Mouse (Mus musculus): Measurements from ENCODE around the gene Tvp23a. TPM values are rescaled to one million over a fixed set of nuclear protein-coding genes. Genes with fewer than 3 reads are reported as not detected.

Gene Tvp23a
- 15.9 and 22.7 TPM in 2 replicates for polyA plus RNA-seq (2016; fragmentation: Nextera tagmentation; extraction: Ambion mirVana)

- Histone ChIP-seq H3K27ac (peak within 1 kb of the TSS; percentile 88), H3K9me3 (replicated peaks) (no peaks in the 10 kb centered on the region), H3K4me1 (peaks cover 25% of the 10 kb centered on the region), H3K36me3 (0 out of 2 replicates have a peak, but pooled peaks cover 3% of the 10 kb centered on the region), H3K4me3 (peak within 1 kb of the TSS; percentile 55), H3K27me3 (ENCODE audit: low read depth, poor library complexity, severe bottlenecking) (no peaks in the 10 kb centered on the region)
- DNase-seq (ENCODE audit: low spot score): peak; percentile 86
- 3% methylated on average over 12 of the region's 12 CpGs for WGBS
Measured at GRCm38 (mm10) chr16:10447264-10447594, at the start of gene Tvp23a. Gene Tvp23a, minus strand, starts transcription at chr16:10447362.

DNA sequence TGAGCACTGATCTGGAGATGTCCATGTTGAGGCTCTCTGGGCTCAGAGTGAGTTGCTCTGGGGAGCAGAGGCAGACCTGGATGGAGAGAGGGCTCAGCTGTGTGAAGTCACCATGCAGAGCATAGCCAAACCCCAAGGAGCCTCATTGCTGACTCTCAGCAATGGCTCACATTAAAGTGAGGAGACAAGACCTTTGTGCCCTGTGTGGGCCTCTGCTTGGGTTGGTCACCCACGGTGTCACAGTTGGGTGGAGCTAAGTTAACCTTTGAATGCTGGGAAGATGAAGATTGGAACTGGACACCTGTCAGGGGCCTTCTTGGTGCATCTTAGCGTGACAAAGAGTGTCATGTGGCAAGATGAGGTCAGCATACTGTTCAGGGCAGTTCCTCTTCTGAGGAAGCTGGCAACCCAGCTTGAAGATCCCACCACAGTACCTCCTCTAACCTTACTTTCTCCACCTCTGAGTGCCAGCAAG is 48.7 kb upstream of the Tvp23a start:
- H3K9me3 ChIP-seq (replicated peaks): no peaks in the 10 kb centered on the region
- no peak overlapping the region for H3K27ac ChIP-seq
- 86% methylated on average over 2 of the region's 2 CpGs for WGBS

DNA sequence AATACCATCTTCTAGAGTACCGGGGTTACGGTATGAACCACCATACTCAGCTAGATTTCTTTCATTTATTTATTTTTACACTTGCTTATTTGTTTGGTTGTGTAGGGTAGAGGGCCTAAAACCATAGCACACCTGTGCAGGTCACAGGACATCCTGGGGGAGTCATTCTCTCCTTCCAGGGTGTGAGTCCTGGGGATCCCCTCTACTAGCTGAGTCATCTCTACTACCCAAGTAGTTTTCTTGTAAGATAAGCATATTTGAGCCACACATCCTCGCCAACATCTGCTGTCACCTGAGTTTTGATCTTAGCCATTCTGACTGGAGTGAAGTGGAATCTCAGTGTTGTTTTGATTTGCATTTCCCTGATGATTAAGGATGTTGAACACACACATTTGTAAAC is 45.4 kb upstream of the Tvp23a start:
- Histone ChIP-seq H3K27ac (no peak overlapping the region), H3K4me3 (no peak overlapping the region), H3K36me3 (no peaks in the 10 kb centered on the region), H3K9me3 (replicated peaks) (no peaks in the 10 kb centered on the region), H3K4me1 (peaks cover 10% of the 10 kb centered on the region), H3K27me3 (ENCODE audit: low read depth, poor library complexity, severe bottlenecking) (peaks cover 29% of the 10 kb centered on the region)
- WGBS: 82% methylated on average over 3 of the region's 3 CpGs
- DNase-seq (ENCODE audit: low spot score): no peak

More for the DNA sequence above, 48.7 kb upstream of the Tvp23a start:
- H3K27me3 ChIP-seq (ENCODE audit: low read depth, poor library complexity, severe bottlenecking): peaks cover under 1% of the 10 kb centered on the region; the same call in 1 of the 2 replicates
- H3K4me3 ChIP-seq: no peak overlapping the region
- H3K36me3 ChIP-seq: no peaks in the 10 kb centered on the region
- no peak for DNase-seq (ENCODE audit: low spot score)
- no peaks in the 10 kb centered on the region for H3K4me1 ChIP-seq

DNA sequence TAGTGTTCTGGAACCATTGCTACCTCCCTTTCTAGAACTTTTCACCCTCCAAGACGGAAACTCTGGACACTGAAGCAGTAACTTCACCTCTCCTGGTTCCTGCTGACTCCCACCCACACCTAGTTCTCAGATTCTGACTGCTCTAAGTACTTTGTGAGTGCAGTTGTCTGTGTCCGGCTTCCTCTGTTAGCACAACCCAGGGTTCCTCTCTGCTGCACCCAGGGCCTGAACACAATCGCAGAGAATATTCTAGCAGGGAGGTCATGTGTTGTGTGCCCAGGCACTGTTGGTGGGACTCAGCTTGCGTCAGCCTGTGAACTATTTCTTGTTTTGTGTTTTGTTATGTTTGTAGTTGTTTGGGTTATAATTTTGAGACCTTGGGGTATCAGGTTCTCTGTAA is 44.6 kb upstream of the Tvp23a start:
- Histone ChIP-seq H3K27ac (no peak overlapping the region), H3K27me3 (ENCODE audit: low read depth, poor library complexity, severe bottlenecking) (peaks cover 29% of the 10 kb centered on the region), H3K9me3 (replicated peaks) (no peaks in the 10 kb centered on the region), H3K4me1 (peaks cover 10% of the 10 kb centered on the region), H3K36me3 (no peaks in the 10 kb centered on the region), H3K4me3 (no peak overlapping the region)
- 84% methylated on average over 4 of the region's 4 CpGs for WGBS
- no peak for DNase-seq (ENCODE audit: low spot score)

- H3K27ac ChIP-seq: no peak overlapping the region
- H3K27me3 ChIP-seq (ENCODE audit: low read depth, poor library complexity, severe bottlenecking): peaks cover 29% of the 10 kb centered on the region
- 85% methylated on average over 18 of the region's 18 CpGs for WGBS
- DNase-seq (ENCODE audit: low spot score): no peak
- H3K36me3 ChIP-seq: no peaks in the 10 kb centered on the region
- H3K4me1 ChIP-seq: peaks cover 10% of the 10 kb centered on the region
- no peaks in the 10 kb centered on the region for H3K9me3 ChIP-seq (replicated peaks)
- no peak overlapping the region for H3K4me3 ChIP-seq
Measured at GRCm38 (mm10) chr16:10490503-10491150, 43.5 kb upstream of the Tvp23a start.

GRCm38 (mm10) chr16:10489904-10490457 is 42.8 kb upstream of the Tvp23a start:
- Histone ChIP-seq H3K36me3 (no peaks in the 10 kb centered on the region), H3K4me1 (peaks cover 10% of the 10 kb centered on the region), H3K27ac (no peak overlapping the region), H3K4me3 (peak overlapping the region; percentile 26), H3K9me3 (replicated peaks) (no peaks in the 10 kb centered on the region), H3K27me3 (ENCODE audit: low read depth, poor library complexity, severe bottlenecking) (peaks cover 29% of the 10 kb centered on the region)
- no peak for DNase-seq (ENCODE audit: low spot score)
- 28% methylated on average over 14 of the region's 14 CpGs for WGBS

DNA sequence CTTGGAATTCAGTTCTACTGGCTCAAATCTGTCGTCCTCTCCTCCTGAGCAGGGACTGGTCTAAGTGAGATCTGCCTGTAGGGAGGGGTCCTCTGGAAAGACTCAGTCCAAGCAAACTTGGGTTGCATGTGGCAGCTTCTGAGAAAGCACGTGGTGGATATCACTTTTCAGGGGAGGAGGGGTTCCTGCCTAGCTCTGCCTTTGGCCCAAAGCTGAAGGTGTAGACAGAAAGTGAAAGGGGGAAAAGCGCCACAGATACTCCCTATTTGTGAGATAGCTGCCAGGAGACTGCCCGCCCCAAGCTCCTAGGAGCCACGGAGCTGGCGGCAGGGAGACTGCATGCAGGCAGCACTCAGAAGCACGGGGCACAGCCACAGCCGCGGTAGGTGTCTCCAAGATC is 42.3 kb upstream of the Tvp23a start:
- peaks cover 10% of the 10 kb centered on the region for H3K4me1 ChIP-seq
- H3K36me3 ChIP-seq: no peaks in the 10 kb centered on the region
- 8% methylated on average over 9 of the region's 9 CpGs for WGBS
- H3K27ac ChIP-seq: no peak overlapping the region
- H3K27me3 ChIP-seq (ENCODE audit: low read depth, poor library complexity, severe bottlenecking): peaks cover 29% of the 10 kb centered on the region
- no peak for DNase-seq (ENCODE audit: low spot score)
- no peaks in the 10 kb centered on the region for H3K9me3 ChIP-seq (replicated peaks)
- H3K4me3 ChIP-seq: peak overlapping the region; percentile 26

- DNase-seq (ENCODE audit: low spot score): no peak
- H3K9me3 ChIP-seq (replicated peaks): no peaks in the 10 kb centered on the region
- H3K27ac ChIP-seq: no peak overlapping the region
- H3K36me3 ChIP-seq: no peaks in the 10 kb centered on the region
- WGBS: 85% methylated on average over 7 of the region's 7 CpGs
- H3K27me3 ChIP-seq (ENCODE audit: low read depth, poor library complexity, severe bottlenecking): peaks cover 29% of the 10 kb centered on the region
- H3K4me1 ChIP-seq: peaks cover 10% of the 10 kb centered on the region
- no peak overlapping the region for H3K4me3 ChIP-seq
Measured at GRCm38 (mm10) chr16:10488769-10489481, 41.8 kb upstream of the Tvp23a start.

DNA sequence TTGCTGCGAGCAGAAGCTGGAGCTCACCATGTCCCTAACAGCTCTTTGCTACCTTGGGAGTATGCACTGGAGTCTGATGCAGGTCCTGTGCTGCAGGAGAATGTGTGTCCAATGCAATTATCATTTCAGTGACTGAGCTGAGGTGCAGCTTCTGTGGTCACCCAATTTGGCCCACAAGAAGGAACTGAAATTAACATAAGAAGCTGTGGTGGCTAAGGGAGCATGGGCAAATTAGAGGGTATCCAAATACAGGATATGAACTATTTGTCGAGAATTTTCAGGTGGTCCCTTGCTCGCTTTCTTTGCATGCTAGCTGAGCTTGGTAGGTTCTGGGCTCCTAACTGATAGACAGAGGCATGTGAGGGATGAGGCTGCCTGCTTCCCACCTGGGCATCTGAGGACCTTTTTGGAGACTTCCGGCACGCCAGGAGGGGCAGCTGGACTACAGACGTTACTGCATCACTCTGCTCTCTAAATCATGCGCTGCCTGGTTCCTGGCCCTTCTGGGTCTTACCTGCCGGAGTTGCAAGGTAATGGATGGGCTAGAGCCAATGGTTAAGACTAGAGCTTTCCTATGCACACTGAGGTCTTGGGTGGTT is 40.8 kb upstream of the Tvp23a start:
- no peaks in the 10 kb centered on the region for H3K9me3 ChIP-seq (replicated peaks)
- WGBS: 87% methylated on average over 8 of the region's 8 CpGs
- H3K4me1 ChIP-seq: peaks cover 10% of the 10 kb centered on the region
- DNase-seq (ENCODE audit: low spot score): no peak
- peaks cover 29% of the 10 kb centered on the region for H3K27me3 ChIP-seq (ENCODE audit: low read depth, poor library complexity, severe bottlenecking)
- no peak overlapping the region for H3K4me3 ChIP-seq
- H3K36me3 ChIP-seq: no peaks in the 10 kb centered on the region
- no peak overlapping the region for H3K27ac ChIP-seq

- Histone ChIP-seq H3K27me3 (ENCODE audit: low read depth, poor library complexity, severe bottlenecking) (peaks cover 29% of the 10 kb centered on the region), H3K9me3 (replicated peaks) (no peaks in the 10 kb centered on the region), H3K27ac (no peak overlapping the region), H3K36me3 (no peaks in the 10 kb centered on the region), H3K4me1 (peaks cover 10% of the 10 kb centered on the region), H3K4me3 (no peak overlapping the region)
- WGBS: 78% methylated on average over 3 of the region's 3 CpGs
- no peak for DNase-seq (ENCODE audit: low spot score)
Measured at GRCm38 (mm10) chr16:10486993-10487392, 39.8 kb upstream of the Tvp23a start.

- Histone ChIP-seq H3K27ac (no peak overlapping the region), H3K36me3 (no peaks in the 10 kb centered on the region), H3K9me3 (replicated peaks) (no peaks in the 10 kb centered on the region), H3K4me1 (no peaks in the 10 kb centered on the region), H3K27me3 (ENCODE audit: low read depth, poor library complexity, severe bottlenecking) (no peaks in the 10 kb centered on the region), H3K4me3 (no peak overlapping the region)
- 75% methylated on average over 4 of the region's 4 CpGs for WGBS
- no peak for DNase-seq (ENCODE audit: low spot score)
Measured at GRCm38 (mm10) chr16:10482343-10482742, 35.2 kb upstream of the Tvp23a start.

DNA sequence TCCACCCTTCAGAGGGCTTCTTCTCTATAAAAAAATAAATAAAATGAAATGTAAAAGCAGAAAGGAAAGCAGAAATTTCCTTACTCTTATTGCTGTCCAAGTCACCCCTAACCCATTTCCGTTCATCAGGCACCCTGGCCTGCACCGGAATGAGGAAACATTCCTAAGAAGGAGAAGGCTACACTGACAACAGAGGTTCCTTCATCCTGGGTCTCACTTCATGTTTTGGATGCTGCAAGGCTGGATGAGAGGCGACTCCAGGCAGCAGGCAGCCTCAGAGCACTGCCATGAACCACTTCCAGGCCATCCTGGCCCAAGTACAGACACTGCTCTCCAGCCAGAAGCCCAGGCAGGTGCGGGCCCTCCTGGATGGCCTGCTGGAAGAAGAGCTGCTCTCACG is 32.7 kb upstream of the Tvp23a start, which contains the start of gene Ciita:
Gene Ciita, plus strand, starts transcription at position 203 of the 400 bp plus-strand sequence.
- Histone ChIP-seq H3K27ac (no peak within 1 kb of the TSS), H3K4me1 (no peaks in the 10 kb centered on the region), H3K4me3 (no peak within 1 kb of the TSS), H3K27me3 (ENCODE audit: low read depth, poor library complexity, severe bottlenecking) (no peaks in the 10 kb centered on the region), H3K9me3 (replicated peaks) (no peaks in the 10 kb centered on the region), H3K36me3 (no peaks in the 10 kb centered on the region)
- no peak for DNase-seq (ENCODE audit: low spot score)
- 87% methylated on average over 5 of the region's 5 CpGs for WGBS

DNA sequence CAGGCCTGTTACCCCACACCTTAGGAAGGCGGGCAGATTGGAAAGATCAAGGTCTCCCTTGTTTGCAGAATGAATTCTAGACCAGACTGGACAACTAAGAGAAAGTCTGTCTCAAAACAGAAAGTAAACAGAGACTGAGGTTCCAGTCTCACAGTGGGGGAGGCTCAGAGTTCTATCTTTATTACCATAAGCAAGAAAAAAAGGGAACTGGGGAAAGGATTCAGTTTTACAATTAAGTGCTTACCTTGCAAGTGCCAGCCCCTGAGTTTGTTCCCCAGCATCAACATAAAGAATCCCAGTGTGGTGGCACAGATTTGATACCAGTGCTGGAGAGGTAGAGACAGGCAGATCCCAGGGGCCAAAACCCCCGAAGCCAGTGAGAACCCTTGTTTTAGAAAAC is 28.8 kb upstream of the Tvp23a start:
- H3K27me3 ChIP-seq (ENCODE audit: low read depth, poor library complexity, severe bottlenecking): no peaks in the 10 kb centered on the region
- WGBS: 73% methylated on average over 2 of the region's 2 CpGs
- no peaks in the 10 kb centered on the region for H3K4me1 ChIP-seq
- H3K9me3 ChIP-seq (replicated peaks): no peaks in the 10 kb centered on the region
- no peaks in the 10 kb centered on the region for H3K36me3 ChIP-seq
- DNase-seq (ENCODE audit: low spot score): no peak
- no peak overlapping the region for H3K4me3 ChIP-seq
- no peak overlapping the region for H3K27ac ChIP-seq
